Mouse (Mus musculus) MEL (cell line): ENCODE results near the gene Edn2. TPM values are rescaled to one million over a fixed set of nuclear protein-coding genes. Genes with fewer than 3 reads are reported as not detected.

Experiments used
- DNase-seq: peaks from one replicate; pipeline ENCODE4 v3.0.0; 2011; ENCODE audit warnings: low read depth, low spot score
- H3K27ac ChIP-seq: 2 replicates; pipeline ENCODE4 v1.5.1; 2012; ENCODE audit warnings: low read depth, mild to moderate bottlenecking, control low read depth, low read length, moderate library complexity; ENCODE audit not compliant: control insufficient read depth
- H3K27me3 ChIP-seq, 2 experiments: fragments of 150-350 bp in 1 of 2; sonication (generic) in 1 of 2; 2 replicates each; pipeline ENCODE4 v1.6.1; 2012; ENCODE audit warnings: low read length in 2 of 2, mild to moderate bottlenecking in 2 of 2, improper control_type of control experiment in 1 of 2, moderate library complexity in 1 of 2; ENCODE audit not compliant: insufficient read depth in 2 of 2, control insufficient read depth in 1 of 2
- H3K36me3 ChIP-seq, 2 experiments: 2 replicates each; pipeline ENCODE4 v1.6.1; 2012 to 2014; ENCODE audit warnings: low read length in 2 of 2, improper control_type of control experiment in 1 of 2, inconsistent platforms in 1 of 2, mild to moderate bottlenecking in 1 of 2; ENCODE audit not compliant: insufficient read depth in 2 of 2, control insufficient read depth in 1 of 2
- H3K4me1 ChIP-seq, 2 experiments: fragments of 150-350 bp in 1 of 2; sonication (generic) in 1 of 2; 2 replicates each; pipeline ENCODE4 v1.6.1; 2012; ENCODE audit warnings: low read length in 2 of 2, improper control_type of control experiment in 1 of 2, mild to moderate bottlenecking in 1 of 2; ENCODE audit not compliant: insufficient read depth in 2 of 2, control insufficient read depth in 1 of 2
- H3K4me3 ChIP-seq, 2 experiments: fragments of 150-350 bp in 1 of 2; sonication (generic) in 1 of 2; 2 replicates each; pipeline ENCODE4 v1.5.1; 2012; ENCODE audit warnings: low read depth in 2 of 2, low read length in 2 of 2, mild to moderate bottlenecking in 2 of 2, moderate library complexity in 2 of 2, control low read depth in 1 of 2, improper control_type of control experiment in 1 of 2; ENCODE audit not compliant: control insufficient read depth in 1 of 2, insufficient read depth in 1 of 2
- H3K79me2 ChIP-seq: 2 replicates; pipeline ENCODE4 v1.6.1; 2012; ENCODE audit warnings: mild to moderate bottlenecking, low read length, moderate library complexity; ENCODE audit not compliant: control insufficient read depth, poor library complexity, insufficient read depth
- H3K9ac ChIP-seq: 2 replicates; pipeline ENCODE4 v1.6.1; 2012; ENCODE audit warnings: low read depth, mild to moderate bottlenecking, control low read depth, low read length, moderate library complexity; ENCODE audit not compliant: control insufficient read depth, poor library complexity, severe bottlenecking
- H3K9me3 ChIP-seq: fragments of 150-350 bp; sonication (generic); replicated peaks from 2 replicates; pipeline ENCODE4 v1.6.1; 2012; ENCODE audit warnings: mild to moderate bottlenecking, low read length, improper control_type of control experiment, moderate library complexity; ENCODE audit not compliant: insufficient read depth
- CHD2 ChIP-seq: IDR thresholded peaks from 2 replicates; pipeline ENCODE4 v1.6.1; 2011; ENCODE audit warnings: low read length, improper control_type of control experiment
- CTCF ChIP-seq, 3 experiments: IDR thresholded peaks in 2 of 3; conservative IDR thresholded peaks in 1 of 3; 2 replicates each; pipeline ENCODE4 v1.5.1; 2011 to 2012; ENCODE audit warnings: low read length in 3 of 3, low read depth in 2 of 3, mild to moderate bottlenecking in 2 of 3, improper control_type of control experiment in 1 of 3, inconsistent platforms in 1 of 3, mixed read lengths in 1 of 3, moderate library complexity in 1 of 3; ENCODE audit not compliant: control insufficient read depth in 1 of 3, insufficient read depth in 1 of 3, poor library complexity in 1 of 3, severe bottlenecking in 1 of 3
- E2F4 ChIP-seq: IDR thresholded peaks from 2 replicates; pipeline ENCODE4 v1.6.1; 2011; ENCODE audit warnings: low read depth, low read length, improper control_type of control experiment, borderline replicate concordance
- EP300 ChIP-seq, 2 experiments: IDR thresholded peaks; 2 replicates each; pipeline ENCODE4 v1.6.1; 2011; ENCODE audit warnings: improper control_type of control experiment in 2 of 2, low read length in 2 of 2, low read depth in 1 of 2, mild to moderate bottlenecking in 1 of 2
- GABPA ChIP-seq: IDR thresholded peaks from 2 replicates; pipeline ENCODE4 v1.6.1; 2012; ENCODE audit warnings: low read depth, mild to moderate bottlenecking, inconsistent platforms, low read length, improper control_type of control experiment, moderate library complexity
- GATA1 ChIP-seq: IDR thresholded peaks from 2 replicates; pipeline ENCODE4 v1.6.1; 2011; ENCODE audit warnings: low read depth, low read length, improper control_type of control experiment
- KAT2A ChIP-seq: conservative IDR thresholded peaks from 2 replicates; pipeline ENCODE4 v1.6.1; 2012; ENCODE audit warnings: low read depth, low read length, improper control_type of control experiment, inconsistent platforms
- MAFK ChIP-seq: IDR thresholded peaks from 2 replicates; pipeline ENCODE4 v1.6.1; 2011; ENCODE audit warnings: low read depth, mild to moderate bottlenecking, low read length, improper control_type of control experiment, borderline replicate concordance
- MAX ChIP-seq: IDR thresholded peaks from 2 replicates; pipeline ENCODE4 v1.6.1; 2011; ENCODE audit warnings: low read length, improper control_type of control experiment
- MXI1 ChIP-seq: IDR thresholded peaks from 2 replicates; pipeline ENCODE4 v1.6.1; 2011; ENCODE audit warnings: mild to moderate bottlenecking, low read depth, low read length, improper control_type of control experiment
- MYB ChIP-seq: IDR thresholded peaks from 2 replicates; pipeline ENCODE4 v1.6.1; 2011; ENCODE audit warnings: mild to moderate bottlenecking, low read depth, low read length, improper control_type of control experiment
- MYC ChIP-seq: IDR thresholded peaks from 2 replicates; pipeline ENCODE4 v1.6.1; 2011; ENCODE audit warnings: low read depth, mild to moderate bottlenecking, low read length, improper control_type of control experiment, moderate library complexity
- NELFE ChIP-seq: IDR thresholded peaks from 2 replicates; pipeline ENCODE4 v1.6.1; 2011; ENCODE audit warnings: low read depth, low read length, improper control_type of control experiment
- NRF1 ChIP-seq: IDR thresholded peaks from 2 replicates; pipeline ENCODE4 v1.6.1; 2014; ENCODE audit warnings: low read depth, mild to moderate bottlenecking, inconsistent platforms, low read length, improper control_type of control experiment, moderate library complexity; ENCODE audit not compliant: poor library complexity, insufficient read depth, severe bottlenecking
- POLR2A ChIP-seq, 2 experiments: IDR thresholded peaks; 2 replicates each; pipeline ENCODE4 v1.6.1; 2011 to 2012; ENCODE audit warnings: low read length in 2 of 2, mild to moderate bottlenecking in 2 of 2, control low read depth in 1 of 2, improper control_type of control experiment in 1 of 2, low read depth in 1 of 2, moderate library complexity in 1 of 2; ENCODE audit not compliant: control insufficient read depth in 1 of 2, insufficient read depth in 1 of 2, poor library complexity in 1 of 2
- POLR2AphosphoS5 ChIP-seq: IDR thresholded peaks from 2 replicates; pipeline ENCODE4 v1.6.1; 2012; ENCODE audit warnings: low read depth, borderline replicate concordance, mild to moderate bottlenecking, inconsistent platforms, low read length, moderate library complexity, mixed read lengths
- RAD21 ChIP-seq: IDR thresholded peaks from 2 replicates; pipeline ENCODE4 v1.6.1; 2011; ENCODE audit warnings: mild to moderate bottlenecking, low read depth, low read length, improper control_type of control experiment
- RCOR1 ChIP-seq: IDR thresholded peaks from 2 replicates; pipeline ENCODE4 v1.6.1; 2012; ENCODE audit warnings: low read depth, mild to moderate bottlenecking, inconsistent platforms, low read length, improper control_type of control experiment
- TAL1 ChIP-seq: IDR thresholded peaks from 2 replicates; pipeline ENCODE4 v1.6.1; 2012; ENCODE audit warnings: mild to moderate bottlenecking, inconsistent platforms, low read length, moderate library complexity, mixed read lengths
- TBP ChIP-seq: IDR thresholded peaks from 2 replicates; pipeline ENCODE4 v1.8.0; 2011; ENCODE audit warnings: low read depth, low read length, improper control_type of control experiment
- TCF12 ChIP-seq: IDR thresholded peaks from 2 replicates; pipeline ENCODE4 v1.6.1; 2014; ENCODE audit warnings: low read depth, mild to moderate bottlenecking, inconsistent platforms, low read length, improper control_type of control experiment, moderate library complexity
- UBTF ChIP-seq: IDR thresholded peaks from 2 replicates; pipeline ENCODE4 v1.6.1; 2012; ENCODE audit warnings: low read depth, mild to moderate bottlenecking, inconsistent platforms, low read length, improper control_type of control experiment, moderate library complexity, borderline replicate concordance; ENCODE audit not compliant: insufficient read depth
- USF1 ChIP-seq: IDR thresholded peaks from 2 replicates; pipeline ENCODE4 v1.6.1; 2014; ENCODE audit warnings: low read depth, mild to moderate bottlenecking, inconsistent platforms, low read length, improper control_type of control experiment, moderate library complexity
- ZC3H11A ChIP-seq: IDR thresholded peaks from 2 replicates; pipeline ENCODE4 v1.6.1; 2012; ENCODE audit warnings: low read depth, mild to moderate bottlenecking, inconsistent platforms, low read length, improper control_type of control experiment
- ZKSCAN1 ChIP-seq: IDR thresholded peaks from 2 replicates; pipeline ENCODE4 v1.6.1; 2012; ENCODE audit warnings: low read depth, mild to moderate bottlenecking, inconsistent platforms, low read length, improper control_type of control experiment, moderate library complexity
- ZMIZ1 ChIP-seq: IDR thresholded peaks from 2 replicates; pipeline ENCODE4 v1.6.1; 2012; ENCODE audit warnings: low read depth, mild to moderate bottlenecking, inconsistent platforms, low read length, improper control_type of control experiment, moderate library complexity
- ZNF384 ChIP-seq: IDR thresholded peaks from 2 replicates; pipeline ENCODE4 v1.6.1; 2012; ENCODE audit warnings: low read depth, mild to moderate bottlenecking, inconsistent platforms, low read length, improper control_type of control experiment
- polyA plus RNA-seq, 2 experiments: library from polyadenylated mRNA; stranded (reverse) in 1 of 2; unstranded in 1 of 2; fragments of >175 nt in 1 of 2; fragments of >200 nt in 1 of 2; gene quantifications; 2 replicates each; pipeline versions ENCODE4 v1.2.1 to v1.2.4; 2012; ENCODE audit warnings: low replicate concordance in 2 of 2, low read depth in 1 of 2; ENCODE audit not compliant: insufficient read length in 2 of 2, insufficient read depth in 1 of 2, missing spikeins in 1 of 2
- total RNA-seq: library from RNA; depleted of rRNA; stranded (reverse); fragments of 300-350 nt; gene quantifications from 2 replicates; pipeline ENCODE4 v1.2.3, GENCODE M21; 2012

Edn2 gene
- total and polyA plus RNA-seq, 3 experiments: not detected

- TF ChIP-seq MAX (no peak), MAFK (no peak), CTCF (IDR thresholded peaks at IDR 0.05 in 2 of 3, conservative IDR thresholded peaks at IDR 0.05 in 1 of 3; ENCODE audit: control insufficient read depth in 1 of 3, insufficient read depth in 1 of 3, low read depth in 2 of 3, low read length in 3 of 3, poor library complexity in 1 of 3, severe bottlenecking in 1 of 3) (no peak), KAT2A (no peak), CHD2 (no peak), ZNF384 (no peak), TBP (no peak), MYB (no peak), ZMIZ1 (no peak), RCOR1 (no peak), UBTF (no peak), RAD21 (no peak), EP300 (IDR thresholded peaks at IDR 0.05; ENCODE audit: low read depth in 1 of 2, low read length in 2 of 2) (no peak)
- no peaks in the 10 kb centered on the region for H3K27me3 ChIP-seq
- no peak overlapping the region for H3K4me3 ChIP-seq
These were observed 31.0 kb downstream of the Edn2 start for GRCm38 (mm10) chr4:120191987-120192386.

GRCm38 (mm10) chr4:120194026-120194425, 33.0 kb downstream of the Edn2 start:
- Histone ChIP-seq H3K79me2 (no peaks in the 10 kb centered on the region), H3K27ac (no peak overlapping the region), H3K9me3 (no peaks in the 10 kb centered on the region), H3K27me3 (no peaks in the 10 kb centered on the region), H3K9ac (no peak overlapping the region), H3K36me3 (no peaks in the 10 kb centered on the region), H3K4me3 (no peak overlapping the region), H3K4me1 (no peaks in the 10 kb centered on the region)
- TF ChIP-seq MAFK (no peak), USF1 (no peak), UBTF (no peak), TCF12 (no peak), MYC (no peak)
- DNase-seq: no peak

More at GRCm38 (mm10) chr4:120191987-120192386, 31.0 kb downstream of the Edn2 start:
- no peaks in the 10 kb centered on the region for H3K36me3 ChIP-seq
- no peaks in the 10 kb centered on the region for H3K79me2 ChIP-seq
- no peak for DNase-seq
- no peaks in the 10 kb centered on the region for H3K9me3 ChIP-seq
- H3K4me1 ChIP-seq: no peaks in the 10 kb centered on the region
- H3K9ac ChIP-seq: no peak overlapping the region
- H3K27ac ChIP-seq: no peak overlapping the region

GRCm38 (mm10) chr4:120194965-120195364, 34.0 kb downstream of the Edn2 start:
- DNase-seq: no peak
- H3K4me1 ChIP-seq: no peaks in the 10 kb centered on the region
- no peaks in the 10 kb centered on the region for H3K36me3 ChIP-seq
- no peak overlapping the region for H3K27ac ChIP-seq
- no peaks in the 10 kb centered on the region for H3K9me3 ChIP-seq
- H3K79me2 ChIP-seq: no peaks in the 10 kb centered on the region
- no peak overlapping the region for H3K9ac ChIP-seq
- H3K27me3 ChIP-seq: no peaks in the 10 kb centered on the region
- no peak overlapping the region for H3K4me3 ChIP-seq
- TF ChIP-seq MYC: no peak
- TF ChIP-seq NELFE: no peak
- no peak for TF ChIP-seq NRF1
- TF ChIP-seq E2F4: no peak
- TF ChIP-seq TAL1: no peak
- no peak for TF ChIP-seq GABPA
- no peak for TF ChIP-seq ZC3H11A
- TF ChIP-seq CTCF (IDR thresholded peaks at IDR 0.05 in 2 of 3, conservative IDR thresholded peaks at IDR 0.05 in 1 of 3; ENCODE audit: control insufficient read depth in 1 of 3, insufficient read depth in 1 of 3, low read depth in 2 of 3, low read length in 3 of 3, poor library complexity in 1 of 3, severe bottlenecking in 1 of 3): no peak
- TF ChIP-seq EP300 (IDR thresholded peaks at IDR 0.05; ENCODE audit: low read depth in 1 of 2, low read length in 2 of 2): no peak
- TF ChIP-seq GATA1: no peak
- no peak for TF ChIP-seq POLR2AphosphoS5
- TF ChIP-seq MXI1: no peak
- TF ChIP-seq POLR2A (IDR thresholded peaks at IDR 0.05; ENCODE audit: control insufficient read depth in 1 of 2, insufficient read depth in 1 of 2, low read depth in 1 of 2, low read length in 2 of 2, poor library complexity in 1 of 2): no peak
- no peak for TF ChIP-seq ZKSCAN1
- no peak for TF ChIP-seq MAFK
- no peak for TF ChIP-seq RCOR1
